Mouse (Mus musculus): Measurements from ENCODE around the gene Fcrl5.

- TF ChIP-seq CTCF (IDR thresholded peaks at IDR 0.05; ENCODE audit: control insufficient read depth, insufficient read depth, insufficient read length): no peak
- TF ChIP-seq USF1 (IDR thresholded peaks at IDR 0.05; ENCODE audit: low read depth): no peak
- TF ChIP-seq CEBPB (IDR thresholded peaks at IDR 0.05; ENCODE audit: low read depth): no peak
- no peak for TF ChIP-seq MYOD1 (IDR thresholded peaks at IDR 0.05; ENCODE audit: control insufficient read depth, insufficient read length, low read depth)
Observed at GRCm38 (mm10) chr3:87401321-87401720, 34.3 kb upstream of the Fcrl5 start.

All from C2C12 (cell line).